Mouse (Mus musculus): Measurements from ENCODE around the gene Col24a1. TPM values are rescaled to one million over a fixed set of nuclear protein-coding genes. Genes with fewer than 3 reads are reported as not detected.

The Col24a1 gene
- 0.04 and 0.09 TPM in 2 replicates for polyA plus RNA-seq (2015; fragmentation: Nextera tagmentation; extraction: Ambion mirVana)

- no peak for DNase-seq (ENCODE audit: low spot score)
Measured at GRCm38 (mm10) chr3:145292337-145293134, at the start of gene Col24a1. TSS of gene Col24a1 (plus strand) at chr3:145292472.

DNA sequence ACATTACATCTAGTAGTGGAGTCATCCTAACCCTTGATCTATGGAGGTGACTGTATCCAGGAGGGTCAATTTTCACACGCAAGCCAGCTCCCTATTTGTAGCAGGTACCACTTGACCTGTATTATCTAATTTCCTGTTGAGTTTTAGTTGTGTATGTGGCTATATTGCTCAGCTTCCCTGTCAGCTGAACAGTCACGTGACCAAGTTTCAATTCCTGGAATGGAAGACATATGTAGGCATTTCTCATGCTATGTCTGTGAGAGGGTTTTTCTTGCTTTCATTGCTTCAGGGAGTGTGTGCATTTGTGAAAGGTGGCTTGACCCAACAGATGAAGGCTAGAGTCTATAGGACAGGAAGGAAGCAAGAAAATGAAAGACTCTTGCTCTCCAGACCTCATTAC is 44.2 kb upstream of the Col24a1 start:
- DNase-seq (ENCODE audit: low spot score) = no peak

DNA sequence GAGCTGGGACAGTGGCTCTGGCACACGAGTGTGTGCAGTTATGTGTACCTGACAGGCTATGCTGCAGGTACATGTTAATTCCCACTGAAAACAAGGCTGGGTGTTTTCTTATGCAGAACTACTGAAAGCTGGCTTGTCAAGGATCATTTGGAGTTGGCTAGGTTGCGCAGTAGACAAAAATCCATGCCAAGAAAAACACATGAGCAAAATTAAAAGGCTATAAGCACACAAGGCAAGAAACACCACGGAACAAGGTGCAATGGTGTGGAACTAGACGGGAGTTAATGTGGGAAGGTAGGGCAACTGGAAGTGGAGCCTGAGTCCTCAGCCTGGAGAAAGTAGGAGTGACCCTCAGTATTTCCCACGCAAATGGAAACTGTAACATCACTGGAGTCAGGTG is 39.2 kb upstream of the Col24a1 start:
- no peak for DNase-seq (ENCODE audit: low spot score)

- DNase-seq (ENCODE audit: low spot score) = no peak
Measured at GRCm38 (mm10) chr3:145254764-145255396, 37.4 kb upstream of the Col24a1 start.

- DNase-seq (ENCODE audit: low spot score) = no peak
Measured at GRCm38 (mm10) chr3:145256647-145257046, 35.6 kb upstream of the Col24a1 start.

DNA sequence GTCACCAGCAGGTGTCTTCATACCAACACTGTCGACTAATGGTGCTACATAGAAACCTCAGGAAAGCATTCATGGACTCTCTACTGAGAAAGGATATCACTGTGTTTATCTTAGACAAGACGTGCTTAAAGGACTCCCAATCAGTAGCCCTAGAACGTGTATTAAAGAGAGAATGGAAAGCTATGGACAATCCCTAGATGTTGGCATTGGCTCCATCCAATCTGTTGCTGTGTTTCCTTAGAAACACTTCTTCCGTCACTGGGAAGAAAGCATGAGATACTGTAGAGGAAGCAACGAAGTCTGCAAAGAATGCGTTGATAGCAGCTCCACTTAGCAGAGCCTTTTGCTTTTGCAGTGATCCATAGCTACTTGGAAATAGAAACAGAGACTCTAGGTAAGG is 32.6 kb upstream of the Col24a1 start:
- DNase-seq (ENCODE audit: low spot score) = no peak

DNA sequence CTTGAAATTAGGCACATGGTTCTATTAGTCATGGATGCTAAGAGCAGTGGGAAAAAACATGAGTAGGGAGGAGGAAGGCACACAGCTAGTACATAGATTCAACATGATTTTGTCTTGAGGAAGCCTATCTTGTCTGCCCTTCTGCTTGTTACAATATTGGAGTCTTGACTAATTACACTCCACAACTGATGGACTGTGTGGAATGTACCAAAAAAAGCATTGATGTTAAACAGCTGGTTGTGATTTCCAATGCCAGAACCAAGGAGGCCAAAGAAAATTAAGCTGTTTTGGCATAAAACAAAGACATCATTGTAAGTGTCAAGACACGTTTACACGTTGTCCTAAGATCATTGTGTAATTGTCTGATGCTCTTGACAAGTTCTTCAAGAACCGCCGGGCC is 29.1 kb upstream of the Col24a1 start:
- no peak for DNase-seq (ENCODE audit: low spot score)

- no peak for DNase-seq (ENCODE audit: low spot score)
Measured at GRCm38 (mm10) chr3:145268066-145268465, 24.2 kb upstream of the Col24a1 start.

- no peak for DNase-seq (ENCODE audit: low spot score)
Measured at GRCm38 (mm10) chr3:145274191-145274590, 18.1 kb upstream of the Col24a1 start.

GRCm38 (mm10) chr3:145293207-145293606 is 935 bp downstream of the Col24a1 start:
- no peak for DNase-seq (ENCODE audit: low spot score)

DNA sequence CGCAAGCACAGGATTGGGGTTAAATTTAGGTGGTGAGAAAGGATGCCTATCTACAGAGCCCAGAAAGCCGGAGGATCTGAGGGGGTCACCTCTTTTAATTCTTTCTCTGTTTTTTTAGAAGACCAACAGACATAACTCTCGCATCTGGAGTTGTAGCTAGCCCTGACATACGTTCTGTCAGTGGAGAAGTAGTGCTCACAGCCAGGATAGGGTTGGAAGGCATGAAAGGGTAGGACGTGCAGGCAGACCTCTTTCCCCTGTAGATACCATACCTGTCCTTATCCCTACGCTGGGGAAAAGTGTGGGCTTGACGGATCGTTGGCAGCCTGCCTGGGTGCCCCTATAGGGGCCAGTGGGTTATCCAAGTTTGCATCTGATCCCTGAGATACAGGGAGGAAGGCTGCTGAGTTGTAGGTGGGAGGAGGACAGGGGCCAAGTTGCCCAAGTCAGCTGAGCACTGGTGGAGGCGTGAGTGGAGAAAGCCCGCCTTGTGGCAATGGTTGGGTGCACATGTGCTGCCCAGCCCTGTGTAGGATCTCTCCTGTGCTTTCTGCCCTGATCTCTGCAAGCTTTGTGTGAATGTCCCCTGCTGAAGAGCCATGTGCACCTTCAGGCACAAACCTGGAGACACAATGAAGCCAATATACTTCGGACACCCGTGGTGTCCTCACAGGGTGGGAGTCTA is 1.5 kb downstream of the Col24a1 start:
- DNase-seq (ENCODE audit: low spot score) = no peak

DNA sequence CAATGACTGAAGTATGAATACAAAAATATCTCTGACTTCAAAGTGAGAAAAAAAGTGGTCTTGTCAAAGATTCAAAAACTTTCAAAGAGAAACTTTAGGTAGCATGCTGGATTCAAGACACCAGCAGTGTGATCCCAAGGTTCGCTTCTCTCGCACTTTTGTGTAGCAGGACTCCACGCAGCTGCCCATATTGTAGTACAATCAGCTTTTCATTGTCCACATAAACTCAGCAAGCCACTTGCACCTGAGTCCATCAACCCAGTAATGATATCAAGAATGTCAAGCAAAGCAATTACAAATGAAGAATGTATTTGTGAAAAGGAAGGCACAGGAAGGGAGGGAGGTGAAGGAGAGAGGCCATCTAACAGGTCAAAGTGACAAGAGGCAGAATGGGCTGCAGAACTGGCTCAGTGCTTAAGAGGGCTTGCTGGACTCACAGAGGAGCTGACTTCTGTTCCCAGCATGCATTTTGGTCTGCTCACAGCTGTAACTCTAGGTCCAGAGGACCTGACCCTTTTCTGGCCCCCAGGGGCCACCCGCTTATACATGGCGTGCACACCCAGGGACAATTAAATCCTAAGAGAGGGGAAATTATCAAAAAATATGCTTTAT is 7.8 kb downstream of the Col24a1 start:
- DNase-seq (ENCODE audit: low spot score) = no peak

DNA sequence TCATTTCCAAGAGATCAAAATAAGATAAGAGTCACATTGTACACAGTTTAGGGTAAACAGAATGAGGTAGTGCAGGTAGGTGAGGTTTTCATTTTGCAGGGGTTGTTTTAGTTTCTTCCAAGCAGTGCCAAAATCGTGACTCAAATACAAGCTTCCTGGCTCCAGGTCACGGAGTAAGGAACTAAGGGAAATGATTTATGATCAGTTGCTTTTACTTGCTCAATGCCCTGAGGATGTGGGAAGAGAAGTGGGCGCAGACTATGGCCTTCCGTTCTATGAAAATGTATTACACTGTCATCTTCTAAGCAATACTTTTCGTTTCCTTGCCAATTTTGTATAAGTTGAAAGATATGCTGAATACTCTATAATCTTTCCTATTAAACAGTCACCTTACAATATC is 13.0 kb downstream of the Col24a1 start:
- no peak for DNase-seq (ENCODE audit: low spot score)

DNA sequence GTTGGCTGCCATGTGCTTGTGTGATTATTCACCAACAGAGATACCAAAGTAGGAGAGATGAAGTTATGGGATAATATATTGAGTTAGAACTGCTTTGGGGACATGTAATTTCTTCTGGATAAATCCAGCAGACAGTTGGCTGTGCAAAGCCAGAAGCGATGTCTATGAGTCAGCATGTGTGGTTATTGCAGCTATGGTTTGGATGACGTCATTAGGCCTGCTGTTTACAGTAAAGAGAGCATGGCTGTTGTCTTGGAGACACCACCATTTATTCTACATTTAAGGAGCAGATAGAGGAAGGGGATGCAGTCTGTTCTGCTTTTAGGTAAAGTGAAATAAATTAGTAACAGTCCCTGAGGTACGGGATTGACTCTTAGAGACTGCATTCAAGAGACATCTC is 14.9 kb downstream of the Col24a1 start:
- no peak for DNase-seq (ENCODE audit: low spot score)

GRCm38 (mm10) chr3:145320587-145321274 is 28.5 kb downstream of the Col24a1 start:
- DNase-seq (ENCODE audit: low spot score) = no peak

GRCm38 (mm10) chr3:145325402-145325801 is 33.1 kb downstream of the Col24a1 start:
- DNase-seq (ENCODE audit: low spot score) = no peak

DNA sequence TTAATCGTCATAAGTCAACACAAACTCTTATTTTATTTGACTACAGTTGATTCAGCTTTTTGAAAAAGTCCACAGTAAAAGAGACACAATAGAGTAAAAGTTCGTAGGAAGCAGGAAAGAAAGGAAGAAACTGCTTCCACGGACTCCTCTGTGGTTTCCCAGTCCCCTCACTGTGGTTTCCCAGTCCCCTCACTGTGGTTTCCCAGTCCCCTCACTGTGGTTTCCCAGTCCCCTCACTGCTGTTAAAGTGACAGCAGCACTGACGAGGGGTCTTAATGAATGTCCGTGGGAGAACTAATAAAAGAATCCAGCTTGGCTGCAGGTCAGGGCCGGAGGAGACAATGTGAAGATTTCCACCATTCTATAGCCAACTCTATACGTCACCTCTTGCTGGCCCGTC is 39.4 kb downstream of the Col24a1 start:
- DNase-seq (ENCODE audit: low spot score) = no peak

GRCm38 (mm10) chr3:145334046-145334445 is 41.8 kb downstream of the Col24a1 start:
- DNase-seq (ENCODE audit: low spot score) = no peak

DNA sequence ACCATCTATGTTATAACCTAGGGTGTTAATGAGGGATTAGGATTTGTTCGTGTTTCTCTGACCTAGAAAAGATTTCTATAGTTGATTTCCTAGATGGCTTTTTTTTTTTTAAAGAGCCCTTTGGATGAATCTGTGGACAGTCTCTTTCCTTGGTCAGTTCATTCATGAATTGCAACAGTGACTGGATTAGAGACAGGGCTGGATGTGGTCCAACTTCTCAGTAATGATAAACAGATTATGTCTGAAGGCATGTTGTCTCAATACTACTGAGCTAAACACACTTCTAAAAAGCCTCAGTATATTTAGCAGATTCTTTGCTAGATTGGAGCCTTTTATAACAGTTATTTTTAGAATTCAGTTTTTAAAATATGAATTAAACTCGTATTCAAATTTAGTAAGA is 44.9 kb downstream of the Col24a1 start:
- DNase-seq (ENCODE audit: low spot score) = no peak

GRCm38 (mm10) chr3:145339851-145340499 is 47.7 kb downstream of the Col24a1 start:
- DNase-seq (ENCODE audit: low spot score) = no peak

GRCm38 (mm10) chr3:145348690-145349089 is 56.4 kb downstream of the Col24a1 start:
- no peak for DNase-seq (ENCODE audit: low spot score)
